Mouse (Mus musculus) cortical plate, adult 2 months (tissue): Measurements from ENCODE around the gene Bhlhe23. TPM values are rescaled to one million over a fixed set of nuclear protein-coding genes. Genes with fewer than 3 reads are reported as not detected.

ENCODE experiments used
- H3K27ac ChIP-seq: fragments of 200-500 bp; 2 replicates; pipeline ENCODE4 v1.5.1; 2012; ENCODE audit warnings: low read length, control low read depth, inconsistent platforms; ENCODE audit not compliant: insufficient read depth
- H3K4me1 ChIP-seq: fragments of 200-500 bp; 2 replicates; pipeline ENCODE4 v1.6.1; 2011; ENCODE audit warnings: low read length; ENCODE audit not compliant: control insufficient read depth, insufficient read depth
- H3K4me3 ChIP-seq: fragments of 200-500 bp; 2 replicates; pipeline ENCODE4 v1.5.1; 2011; ENCODE audit warnings: mild to moderate bottlenecking, low read length, control low read depth; ENCODE audit not compliant: insufficient read depth
- CTCF ChIP-seq: fragments of 200-500 bp; IDR thresholded peaks from 2 replicates; pipeline ENCODE4 v1.5.1; 2011; ENCODE audit warnings: mild to moderate bottlenecking, control low read depth, low read length; ENCODE audit not compliant: insufficient read depth; ENCODE audit errors: extremely low read depth
- POLR2A ChIP-seq: fragments of 200-500 bp; IDR thresholded peaks from 2 replicates; pipeline ENCODE4 v1.6.1; 2011; ENCODE audit warnings: mild to moderate bottlenecking, low read length, control low read depth; ENCODE audit not compliant: insufficient read depth; ENCODE audit errors: extremely low read depth
- polyA plus RNA-seq: library from polyadenylated mRNA; depleted of rRNA; stranded (reverse); fragments of >200 nt; gene quantifications from 2 replicates; pipeline ENCODE4 v1.2.3, GENCODE M21; 2012

Gene Bhlhe23
- polyA plus RNA-seq, 1 experiment: not detected

DNA sequence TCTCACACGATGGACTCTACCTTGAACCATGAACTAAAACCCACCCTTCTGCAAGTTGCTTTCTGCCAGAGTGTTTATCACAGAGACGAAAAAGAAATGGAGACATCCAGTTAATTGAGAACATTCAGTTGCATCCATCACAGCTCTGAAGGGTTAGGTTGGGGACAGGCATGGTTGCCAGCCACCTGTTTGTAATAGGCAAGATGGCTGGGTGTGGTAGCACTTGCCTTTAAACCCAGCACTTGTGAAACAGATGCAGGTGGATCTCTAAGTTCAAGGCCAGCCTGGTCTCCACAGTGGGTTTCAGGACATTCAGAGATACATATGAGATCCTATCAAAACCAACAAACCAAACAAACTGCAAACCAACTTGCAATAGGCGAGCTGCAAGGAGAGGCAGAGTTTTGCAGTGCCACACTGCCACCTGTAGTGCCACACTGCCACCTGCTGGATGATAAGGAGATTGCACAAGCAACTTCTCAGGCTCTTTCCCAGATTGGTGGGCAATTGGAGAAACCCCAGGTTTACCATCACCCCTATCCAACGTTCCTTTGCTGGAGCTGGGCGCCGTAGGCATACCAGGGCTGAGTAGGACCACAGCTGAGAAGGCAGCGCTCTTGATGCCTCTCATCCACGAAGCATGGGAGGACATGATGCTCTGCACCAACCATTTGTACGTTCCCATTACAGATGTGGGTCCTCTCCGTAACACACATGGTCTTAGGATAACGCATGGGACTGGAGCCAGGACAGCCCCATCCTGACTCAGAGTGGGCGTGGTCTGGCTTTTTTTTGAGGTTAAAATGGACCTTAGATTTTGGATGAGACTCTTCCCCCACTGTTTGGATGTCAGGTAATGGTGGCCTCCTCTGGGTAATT, 2.8 kb upstream of the Bhlhe23 start:
- TF ChIP-seq POLR2A (no peak), CTCF (peak; percentile 100)
- H3K4me1 ChIP-seq: no peaks in the 10 kb centered on the region
- no peak overlapping the region for H3K27ac ChIP-seq
- H3K4me3 ChIP-seq: no peak overlapping the region

GRCm38 (mm10) chr2:180775641-180776040, 1.1 kb downstream of the Bhlhe23 start:
- H3K4me1 ChIP-seq: no peaks in the 10 kb centered on the region
- H3K4me3 ChIP-seq: no peak overlapping the region
- no peak for TF ChIP-seq POLR2A
- TF ChIP-seq CTCF: no peak
- H3K27ac ChIP-seq: no peak overlapping the region

- TF ChIP-seq CTCF: no peak
- no peak for TF ChIP-seq POLR2A
- no peaks in the 10 kb centered on the region for H3K4me1 ChIP-seq
- no peak overlapping the region for H3K4me3 ChIP-seq
- no peak overlapping the region for H3K27ac ChIP-seq
Measured at GRCm38 (mm10) chr2:180775223-180775622, 1.5 kb downstream of the Bhlhe23 start.

- Histone ChIP-seq H3K4me1 (no peaks in the 10 kb centered on the region), H3K27ac (no peak overlapping the region), H3K4me3 (no peak overlapping the region)
- no peak for TF ChIP-seq CTCF
- no peak for TF ChIP-seq POLR2A
Measured at GRCm38 (mm10) chr2:180765713-180766112, 11.0 kb downstream of the Bhlhe23 start.

DNA sequence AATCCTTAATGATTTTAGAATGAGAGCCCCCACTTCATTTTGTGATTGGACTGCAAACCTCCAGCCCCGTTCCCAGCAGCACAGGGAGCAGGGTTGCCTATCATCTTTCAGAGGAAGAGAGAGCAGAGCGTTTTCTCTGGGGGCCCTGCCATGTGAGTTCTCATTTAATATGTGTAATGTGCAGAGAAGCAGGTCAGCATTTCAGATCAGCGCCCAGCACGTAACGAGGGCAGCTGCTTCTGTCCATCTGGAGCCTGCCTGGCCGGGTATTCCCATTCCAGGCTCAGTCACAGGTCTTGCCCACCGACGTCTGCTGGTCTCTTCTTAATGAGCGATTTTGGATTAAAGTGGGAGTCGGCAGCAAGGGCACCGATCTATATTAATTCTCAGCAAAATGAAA, 11.7 kb downstream of the Bhlhe23 start:
- no peak overlapping the region for H3K4me3 ChIP-seq
- H3K27ac ChIP-seq: no peak overlapping the region
- no peak for TF ChIP-seq POLR2A
- TF ChIP-seq CTCF: no peak
- no peaks in the 10 kb centered on the region for H3K4me1 ChIP-seq

DNA sequence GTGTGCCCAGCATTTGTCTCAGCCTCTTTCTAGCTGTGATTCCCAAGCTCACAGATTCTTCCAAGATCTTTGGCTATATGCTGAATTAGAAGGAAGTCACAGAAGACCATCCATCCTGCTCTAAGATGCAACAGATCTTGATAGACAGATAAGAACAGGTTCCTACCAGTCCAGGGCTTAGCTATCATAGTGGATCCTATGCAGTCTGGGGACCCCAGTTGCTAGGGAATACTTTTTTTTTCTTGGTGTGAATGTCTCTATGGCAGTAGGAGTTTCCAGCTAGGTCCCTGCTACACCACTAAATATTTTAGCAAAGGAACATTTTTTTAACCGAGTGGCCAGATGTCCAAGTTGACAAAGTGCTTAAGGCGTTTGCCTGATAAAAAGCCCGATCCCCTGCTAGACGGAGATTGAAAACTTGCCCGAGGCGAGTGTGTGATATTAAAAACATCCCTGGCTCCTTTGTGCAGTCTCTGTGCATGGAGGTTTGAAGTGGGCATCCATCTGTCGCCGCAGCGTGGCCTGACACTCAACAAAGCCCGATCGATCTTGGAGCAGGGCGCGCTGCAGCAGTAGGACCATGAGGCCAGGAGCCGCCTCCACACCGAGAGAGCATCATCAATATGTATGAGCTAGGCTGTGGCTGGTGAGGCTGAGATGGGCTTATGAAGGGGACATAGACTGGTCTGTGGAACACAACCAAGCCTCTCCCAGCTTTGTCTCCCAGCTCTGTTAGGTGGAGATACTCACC, 18.0 kb downstream of the Bhlhe23 start:
- H3K4me3 ChIP-seq: no peak overlapping the region
- no peak overlapping the region for H3K27ac ChIP-seq
- no peak for TF ChIP-seq POLR2A
- TF ChIP-seq CTCF: no peak
- no peaks in the 10 kb centered on the region for H3K4me1 ChIP-seq

- TF ChIP-seq POLR2A: no peak
- no peak for TF ChIP-seq CTCF
- Histone ChIP-seq H3K27ac (no peak overlapping the region), H3K4me3 (no peak overlapping the region), H3K4me1 (no peaks in the 10 kb centered on the region)
Measured at GRCm38 (mm10) chr2:180756786-180757185, 19.9 kb downstream of the Bhlhe23 start.

DNA sequence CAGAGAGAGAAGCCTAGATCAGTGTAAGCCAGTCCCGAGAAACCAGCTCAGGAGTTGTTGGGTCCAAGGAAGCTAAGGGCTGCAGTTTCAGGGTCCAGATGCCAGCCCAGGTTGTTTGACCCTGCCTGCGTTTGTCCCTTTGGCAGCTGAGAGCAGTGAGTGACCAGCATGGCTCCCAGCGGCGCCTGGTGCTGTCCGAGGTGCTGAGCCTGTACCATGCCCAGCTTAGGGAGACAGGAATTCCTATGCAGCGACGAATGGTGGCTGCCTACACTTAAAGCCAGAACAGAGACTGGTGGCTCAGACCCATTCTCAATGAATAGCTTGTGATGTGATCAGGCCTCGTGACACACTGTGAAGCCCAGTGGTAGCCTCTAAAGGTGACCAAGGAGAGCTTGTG, 20.8 kb downstream of the Bhlhe23 start:
- H3K27ac ChIP-seq: no peak overlapping the region
- TF ChIP-seq CTCF (no peak), POLR2A (no peak)
- no peak overlapping the region for H3K4me3 ChIP-seq
- H3K4me1 ChIP-seq: no peaks in the 10 kb centered on the region

GRCm38 (mm10) chr2:180754976-180755688, 21.6 kb downstream of the Bhlhe23 start:
- no peak overlapping the region for H3K27ac ChIP-seq
- no peak overlapping the region for H3K4me3 ChIP-seq
- TF ChIP-seq CTCF: no peak
- TF ChIP-seq POLR2A: no peak
- H3K4me1 ChIP-seq: no peaks in the 10 kb centered on the region
